Mouse (Mus musculus) liver, postnatal 0 days (tissue): Measurements from ENCODE around the gene Tnip2.
A peak's percentile ranks its signal among the peaks of the same experiment; 100 is the strongest.

Source experiments
- CTCF ChIP-seq: sonication (generic); IDR thresholded peaks from 2 replicates; pipeline ENCODE4 v1.5.1; 2016; ENCODE audit warnings: antibody characterized with exemption, low read depth
- EP300 ChIP-seq: IDR thresholded peaks from 2 replicates; pipeline ENCODE4 v1.6.1; 2016; ENCODE audit warnings: antibody characterized with exemption, low read depth, mild to moderate bottlenecking

DNA sequence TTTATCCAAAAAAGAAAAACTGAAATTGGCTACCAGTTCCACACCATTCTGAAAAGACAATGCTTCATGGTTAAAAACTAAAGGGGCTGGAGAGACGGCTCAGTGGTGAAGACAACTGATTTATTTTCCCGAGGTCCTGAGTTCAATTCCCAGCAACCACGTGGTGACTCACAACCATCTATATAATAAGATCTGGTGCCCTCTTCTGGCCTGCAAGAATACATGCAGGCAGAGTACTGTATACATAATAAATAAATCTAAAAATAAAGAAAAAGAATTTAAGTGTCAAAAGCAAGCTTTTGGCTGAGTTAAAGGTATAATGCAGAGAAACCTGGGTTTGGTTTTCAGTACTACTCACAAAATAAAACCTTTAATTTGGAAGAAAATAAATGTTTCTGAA lies 32.9 kb downstream of the Tnip2 start:
- TF ChIP-seq CTCF = peak; percentile 28; the same call in 1 of the 2 replicates
- no peak for TF ChIP-seq EP300
